Mouse (Mus musculus): ENCODE results near the gene Olfr1507. TPM values are rescaled to one million over a fixed set of nuclear protein-coding genes. Genes with fewer than 3 reads are reported as not detected.

Olfr1507 gene
- not detected in 2 replicates for polyA plus RNA-seq (2012; ENCODE audit: insufficient read depth, low replicate concordance)

DNA sequence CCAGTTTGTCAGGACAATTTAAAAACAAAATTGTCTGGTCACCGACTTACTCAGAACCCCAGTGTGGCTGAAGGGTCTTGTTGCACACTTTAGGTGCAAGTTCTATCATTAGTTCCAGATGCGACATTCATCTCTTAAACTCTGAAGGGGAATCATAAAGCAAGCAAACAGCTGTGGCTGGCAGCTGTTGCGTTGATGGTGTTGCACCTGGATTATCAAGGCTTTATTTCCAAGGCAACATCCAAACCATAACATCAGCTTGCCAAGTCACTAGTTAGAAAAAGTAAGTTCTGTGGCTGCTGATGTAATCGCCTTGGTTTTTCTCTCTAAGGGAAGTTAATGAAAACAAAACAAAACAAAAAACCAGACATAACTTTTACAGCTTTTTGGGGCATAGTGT is at the start of gene Olfr1507:
Gene Olfr1507, minus strand, starts transcription at position 234 of the 400 bp plus-strand sequence.
- no peaks in the 10 kb centered on the region for H3K27me3 ChIP-seq (replicated peaks)
- no peaks in the 10 kb centered on the region for H3K36me3 ChIP-seq (replicated peaks; ENCODE audit: low read length)
- no peaks in the 10 kb centered on the region for H3K9me3 ChIP-seq
- H3K4me3 ChIP-seq (replicated peaks), result no peak within 1 kb of the TSS
- no peaks in the 10 kb centered on the region for H3K4me1 ChIP-seq
- TF ChIP-seq FLI1 (IDR thresholded peaks at IDR 0.05; ENCODE audit: low read length), result no peak
- no peak for TF ChIP-seq GATA1 (IDR thresholded peaks at IDR 0.05; ENCODE audit: borderline replicate concordance, low read length)

DNA sequence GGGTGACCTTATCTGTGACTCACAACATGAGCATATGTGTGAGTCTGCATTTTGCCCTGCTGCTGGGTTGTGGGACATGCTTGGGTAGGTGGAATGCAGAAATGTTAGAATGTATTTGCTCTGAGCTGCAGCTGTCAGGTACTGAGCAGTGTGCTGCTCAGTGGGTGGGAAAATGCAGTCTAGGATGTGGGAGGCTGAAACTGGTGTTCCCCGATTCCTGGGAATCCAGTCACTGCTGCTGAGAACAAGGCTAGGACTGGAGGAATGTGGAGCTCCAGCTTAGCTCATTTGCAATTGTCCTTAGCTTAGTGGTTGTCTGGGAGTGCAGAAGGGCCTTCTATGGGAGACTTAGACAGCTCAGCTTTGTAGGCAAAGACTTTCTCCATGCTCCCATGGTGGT is 37.8 kb upstream of the Olfr1507 start:
- H3K4me3 ChIP-seq (replicated peaks), result no peak overlapping the region
- no peaks in the 10 kb centered on the region for H3K4me1 ChIP-seq
- peaks cover 6% of the 10 kb centered on the region for H3K9me3 ChIP-seq
- H3K27me3 ChIP-seq (replicated peaks), result no peaks in the 10 kb centered on the region
- no peaks in the 10 kb centered on the region for H3K36me3 ChIP-seq (replicated peaks; ENCODE audit: low read length)
- TF ChIP-seq GATA1 (IDR thresholded peaks at IDR 0.05; ENCODE audit: borderline replicate concordance, low read length) (no peak), FLI1 (IDR thresholded peaks at IDR 0.05; ENCODE audit: low read length) (no peak)

DNA sequence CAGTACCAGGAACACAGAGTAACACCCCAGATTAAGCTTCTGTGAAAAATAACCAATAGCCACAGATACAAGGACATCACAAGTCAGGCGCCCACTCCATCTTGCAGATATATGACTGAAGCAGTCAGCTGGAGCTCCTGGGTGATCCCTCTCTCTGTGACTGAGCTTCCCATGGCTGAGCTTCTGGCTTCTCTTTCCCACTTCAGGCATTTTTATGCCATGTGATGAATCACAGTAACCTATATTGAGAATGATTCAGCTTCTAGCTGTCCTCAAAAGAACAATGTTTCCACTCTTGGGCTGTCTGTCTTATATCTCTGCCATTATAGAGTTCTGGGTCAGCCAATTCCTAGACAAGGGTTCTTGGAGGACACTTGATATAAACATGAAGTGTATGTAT is 29.4 kb upstream of the Olfr1507 start:
- Histone ChIP-seq H3K27me3 (replicated peaks) (no peaks in the 10 kb centered on the region), H3K4me3 (replicated peaks) (no peak overlapping the region), H3K36me3 (replicated peaks; ENCODE audit: low read length) (no peaks in the 10 kb centered on the region), H3K9me3 (no peaks in the 10 kb centered on the region), H3K4me1 (no peaks in the 10 kb centered on the region)
- TF ChIP-seq FLI1 (IDR thresholded peaks at IDR 0.05; ENCODE audit: low read length) (no peak), GATA1 (IDR thresholded peaks at IDR 0.05; ENCODE audit: borderline replicate concordance, low read length) (no peak)

DNA sequence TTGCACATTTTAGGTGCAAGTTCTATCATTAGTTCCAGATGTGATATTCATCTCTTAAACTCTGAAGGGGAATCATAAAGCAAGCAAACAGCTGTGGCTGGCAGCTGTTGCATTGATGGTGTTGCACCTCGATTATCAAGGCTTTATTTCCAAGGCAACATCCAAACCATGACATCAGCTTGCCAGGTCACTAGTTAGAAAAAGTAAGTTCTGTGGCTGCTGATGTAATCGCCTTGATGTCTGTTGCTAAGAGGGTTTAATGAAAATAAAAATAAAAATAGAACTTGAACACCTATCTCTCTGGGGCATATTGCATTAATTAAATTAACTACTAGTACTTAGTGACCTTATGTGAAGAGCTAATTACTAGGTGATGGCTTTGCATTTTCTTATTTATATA is 28.2 kb downstream of the Olfr1507 start, which contains the start of gene Olfr1508:
Gene Olfr1508, minus strand, starts transcription at position 101 of the 400 bp plus-strand sequence.
- Histone ChIP-seq H3K9me3 (no peaks in the 10 kb centered on the region), H3K27me3 (replicated peaks) (no peaks in the 10 kb centered on the region), H3K4me1 (no peaks in the 10 kb centered on the region), H3K4me3 (replicated peaks) (no peak within 1 kb of the TSS), H3K36me3 (replicated peaks; ENCODE audit: low read length) (no peaks in the 10 kb centered on the region)
- TF ChIP-seq FLI1 (IDR thresholded peaks at IDR 0.05; ENCODE audit: low read length) (no peak), GATA1 (IDR thresholded peaks at IDR 0.05; ENCODE audit: borderline replicate concordance, low read length) (no peak)

DNA sequence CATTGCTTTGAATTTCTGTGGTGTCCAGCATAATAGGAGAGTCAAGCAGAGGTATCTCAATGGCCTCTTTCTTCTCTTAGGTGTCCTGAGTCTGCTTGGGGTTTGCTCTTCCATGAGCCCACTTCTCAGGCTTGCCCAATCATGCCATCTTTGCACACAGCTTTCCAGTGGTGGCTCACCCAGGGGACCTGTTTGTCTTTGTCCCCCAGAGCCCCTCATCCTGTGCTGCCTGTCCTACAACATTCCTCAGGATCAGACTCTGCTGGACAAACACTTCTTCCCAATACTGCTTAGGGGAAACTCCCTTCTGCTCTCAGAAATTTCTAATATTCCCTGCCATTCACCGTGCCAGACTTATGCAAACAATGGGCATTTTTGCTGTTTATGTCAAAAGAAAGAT is 29.8 kb downstream of the Olfr1507 start:
- Histone ChIP-seq H3K27me3 (replicated peaks) (no peaks in the 10 kb centered on the region), H3K4me1 (no peaks in the 10 kb centered on the region), H3K36me3 (replicated peaks; ENCODE audit: low read length) (no peaks in the 10 kb centered on the region), H3K4me3 (replicated peaks) (no peak overlapping the region), H3K9me3 (no peaks in the 10 kb centered on the region)
- TF ChIP-seq FLI1 (IDR thresholded peaks at IDR 0.05; ENCODE audit: low read length) (no peak), GATA1 (IDR thresholded peaks at IDR 0.05; ENCODE audit: borderline replicate concordance, low read length) (no peak)

DNA sequence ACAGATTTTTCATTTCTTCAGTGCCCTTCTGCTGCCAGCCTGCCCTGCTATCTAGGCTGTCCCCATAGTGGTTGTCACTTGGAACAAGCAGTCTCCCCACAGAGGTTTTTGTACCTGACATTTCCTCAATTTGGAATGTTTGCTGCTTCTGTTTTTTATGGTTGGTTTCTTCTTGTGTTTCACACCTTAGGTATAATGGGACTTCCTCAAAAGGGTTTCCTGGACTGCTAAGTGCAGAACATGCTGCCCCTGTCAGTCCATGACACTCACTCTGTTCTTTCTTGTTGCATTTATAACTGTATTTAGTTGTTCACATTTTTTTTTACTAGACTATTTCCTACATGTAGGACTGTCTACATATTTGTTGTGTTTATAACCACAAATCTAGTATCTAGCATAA is 33.6 kb downstream of the Olfr1507 start:
- H3K4me1 ChIP-seq, result no peaks in the 10 kb centered on the region
- no peaks in the 10 kb centered on the region for H3K9me3 ChIP-seq
- TF ChIP-seq GATA1 (IDR thresholded peaks at IDR 0.05; ENCODE audit: borderline replicate concordance, low read length), result no peak
- TF ChIP-seq FLI1 (IDR thresholded peaks at IDR 0.05; ENCODE audit: low read length), result no peak
- no peaks in the 10 kb centered on the region for H3K27me3 ChIP-seq (replicated peaks)
- no peaks in the 10 kb centered on the region for H3K36me3 ChIP-seq (replicated peaks; ENCODE audit: low read length)
- H3K4me3 ChIP-seq (replicated peaks), result no peak overlapping the region

DNA sequence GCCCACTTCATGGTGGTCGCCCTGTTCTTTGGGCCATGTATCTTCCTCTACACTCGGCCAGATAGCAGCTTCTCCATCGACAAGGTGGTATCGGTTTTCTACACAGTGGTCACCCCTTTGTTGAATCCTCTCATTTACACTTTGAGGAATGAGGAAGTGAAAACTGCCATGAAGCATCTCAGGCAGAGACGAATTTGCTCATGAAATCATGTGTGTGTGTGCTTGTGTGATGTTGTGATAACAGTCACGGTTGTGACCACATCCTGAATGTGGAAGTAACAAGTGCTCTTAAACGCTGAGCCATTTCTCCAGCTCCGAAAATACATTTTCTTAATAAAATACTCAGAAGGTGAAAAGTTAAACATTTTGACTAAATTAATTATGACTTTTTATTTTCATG is 44.4 kb downstream of the Olfr1507 start:
- TF ChIP-seq FLI1 (IDR thresholded peaks at IDR 0.05; ENCODE audit: low read length) (no peak), GATA1 (IDR thresholded peaks at IDR 0.05; ENCODE audit: borderline replicate concordance, low read length) (no peak)
- Histone ChIP-seq H3K4me3 (replicated peaks) (peak overlapping the region; percentile 83), H3K27me3 (replicated peaks) (no peaks in the 10 kb centered on the region), H3K4me1 (peaks cover 14% of the 10 kb centered on the region), H3K36me3 (replicated peaks; ENCODE audit: low read length) (no peaks in the 10 kb centered on the region), H3K9me3 (no peaks in the 10 kb centered on the region)

DNA sequence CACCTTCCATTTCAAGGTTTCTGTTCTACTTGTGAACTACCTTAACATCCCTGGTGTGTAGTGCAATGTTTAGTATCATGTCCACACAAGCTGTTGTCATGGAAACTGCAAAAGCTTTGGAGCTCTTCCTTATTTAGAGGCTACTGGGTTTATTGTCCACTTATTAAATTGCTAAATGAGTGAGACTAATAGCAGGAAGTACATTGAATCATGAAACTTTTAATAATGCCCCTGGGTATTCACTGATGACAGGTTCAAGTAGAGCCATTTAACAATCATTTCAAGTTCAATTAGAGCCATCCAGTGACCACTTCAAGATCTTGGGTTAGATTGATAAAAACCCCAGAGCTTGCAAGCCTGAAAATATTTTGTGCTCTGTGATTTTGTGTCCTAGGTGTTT is 52.9 kb downstream of the Olfr1507 start, which contains the start of gene Olfr1509:
Gene Olfr1509, plus strand, starts transcription at position 301 of the 400 bp plus-strand sequence.
- Histone ChIP-seq H3K4me3 (replicated peaks) (no peak within 1 kb of the TSS), H3K9me3 (no peaks in the 10 kb centered on the region), H3K4me1 (peaks cover 3% of the 10 kb centered on the region; the same call in 1 of the 2 replicates), H3K36me3 (replicated peaks; ENCODE audit: low read length) (no peaks in the 10 kb centered on the region), H3K27me3 (replicated peaks) (no peaks in the 10 kb centered on the region)
- TF ChIP-seq GATA1 (IDR thresholded peaks at IDR 0.05; ENCODE audit: borderline replicate concordance, low read length) (no peak), FLI1 (IDR thresholded peaks at IDR 0.05; ENCODE audit: low read length) (no peak)

Other genes with a start within 250 kb of the Olfr1507 start
- 5.5 and 6.5 TPM in 2 replicates for gene Chd8, start 238.0 kb downstream of the Olfr1507 start, polyA plus RNA-seq (2012; ENCODE audit: insufficient read depth, low replicate concordance)
- 9.7 and 15.1 TPM in 2 replicates for gene Tox4, start 216.6 kb downstream of the Olfr1507 start, polyA plus RNA-seq (2012; ENCODE audit: insufficient read depth, low replicate concordance)
- gene Rab2b, start 216.2 kb downstream of the Olfr1507 start, polyA plus RNA-seq (2012; ENCODE audit: insufficient read depth, low replicate concordance), result 0.45 and 1.5 TPM in 2 replicates
- gene Mettl3, start 190.6 kb downstream of the Olfr1507 start, polyA plus RNA-seq (2012; ENCODE audit: insufficient read depth, low replicate concordance), result 2.5 TPM in 1 of 2 replicates, not detected in the other
- 0.02 TPM in 1 of 2 replicates, not detected in the other for gene Sall2, start 167.0 kb downstream of the Olfr1507 start, polyA plus RNA-seq (2012; ENCODE audit: insufficient read depth, low replicate concordance)
- gene Olfr1513, start 139.3 kb downstream of the Olfr1507 start, polyA plus RNA-seq (2012; ENCODE audit: insufficient read depth, low replicate concordance), result 0.32 TPM in 1 of 2 replicates, not detected in the other
- not detected in 2 replicates for gene Olfr1512, start 116.6 kb downstream of the Olfr1507 start, polyA plus RNA-seq (2012; ENCODE audit: insufficient read depth, low replicate concordance)
- gene Olfr1511, start 98.4 kb downstream of the Olfr1507 start, polyA plus RNA-seq (2012; ENCODE audit: insufficient read depth, low replicate concordance), result not detected in 2 replicates
- gene Olfr1510, start 81.4 kb downstream of the Olfr1507 start, polyA plus RNA-seq (2012; ENCODE audit: insufficient read depth, low replicate concordance), result not detected in 2 replicates
- not detected in 2 replicates for gene Olfr1509, start 52.8 kb downstream of the Olfr1507 start, polyA plus RNA-seq (2012; ENCODE audit: insufficient read depth, low replicate concordance)
- gene Olfr1508, start 28.3 kb downstream of the Olfr1507 start, polyA plus RNA-seq (2012; ENCODE audit: insufficient read depth, low replicate concordance), result not detected in 2 replicates

Measured in megakaryocyte, embryonic 14.5 days (primary cell).